Mouse (Mus musculus): Measurements from ENCODE around the gene Mat2b. TPM values are rescaled to one million over a fixed set of nuclear protein-coding genes. Genes with fewer than 3 reads are reported as not detected.
"Not testable (repeated sequence)": the region's sequence is repeated elsewhere in the genome, so short reads cannot be mapped to it uniquely, and the experiment has no call there.

Mat2b gene
- total RNA-seq (2021) = 80.6 and 102 TPM in 2 replicates
- long read RNA-seq, transcript Mat2b-201 (7 exons, 1,949 nt) = major isoform, 49 of 84 reads
- long read RNA-seq, transcript Mat2b-202 (7 exons, 2,053 nt) = minor isoform, 13 of 84 reads
- long read RNA-seq, partial matches to known transcripts = 18 of 84 reads
- long read RNA-seq, other reads (novel, unspliced or antisense) = 3 of 84 reads

GRCm38 (mm10) chr11:40695103-40695502 is at the start of gene Mat2b:
Mat2b (minus strand) TSS chr11:40695203.
- no peak for DNase-seq

DNA sequence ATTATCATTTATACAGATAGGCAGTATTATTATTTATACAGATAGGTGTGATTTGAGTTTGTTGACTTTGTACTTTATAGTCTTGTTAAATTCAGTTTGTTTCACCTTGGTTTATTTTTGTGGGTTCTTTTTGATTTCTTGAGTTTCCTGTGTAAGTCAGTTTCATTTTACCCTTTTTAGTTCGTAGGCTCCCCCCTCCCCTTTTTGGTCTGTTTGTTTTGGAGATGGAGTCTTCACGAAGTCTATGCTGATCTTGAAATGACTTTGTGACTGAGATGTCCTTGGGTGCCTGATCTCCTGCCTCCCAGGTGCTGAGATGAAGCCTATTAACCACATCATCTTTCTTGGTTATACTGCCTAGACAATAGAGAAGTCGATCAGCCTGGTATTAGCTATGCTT is 49.3 kb upstream of the Mat2b start:
- DNase-seq = no peak

DNA sequence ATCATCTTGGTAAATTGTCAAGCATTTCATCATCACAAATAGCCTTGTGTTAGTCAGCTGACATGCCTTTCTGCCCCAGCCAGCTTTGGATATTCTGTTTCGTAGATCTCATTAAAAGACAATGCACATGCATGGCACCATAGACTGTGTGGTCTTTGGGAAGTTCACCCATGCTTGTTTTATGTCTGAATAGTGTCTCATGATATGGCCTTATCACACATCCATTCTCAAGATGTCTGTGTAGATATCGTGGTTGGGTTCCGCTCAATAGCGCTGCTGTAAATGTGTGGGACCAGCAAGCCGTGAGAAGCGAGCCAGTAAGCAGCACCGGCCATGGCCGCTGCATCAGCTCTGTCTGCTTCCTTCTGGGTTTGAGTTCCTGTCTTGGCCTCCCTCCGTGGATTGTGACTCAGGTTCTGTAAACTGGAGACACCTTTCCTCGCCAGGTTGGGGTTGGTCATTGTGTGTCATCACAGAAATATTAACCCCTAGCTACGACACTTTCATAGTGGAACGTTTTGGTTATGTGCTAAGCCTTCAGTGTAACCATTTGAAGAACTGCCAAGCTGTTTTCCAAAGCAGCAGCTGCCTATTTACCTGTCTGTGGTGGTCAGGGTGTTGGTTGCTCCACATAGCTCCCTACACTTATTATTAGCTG is 46.7 kb upstream of the Mat2b start:
- no peak for DNase-seq

DNA sequence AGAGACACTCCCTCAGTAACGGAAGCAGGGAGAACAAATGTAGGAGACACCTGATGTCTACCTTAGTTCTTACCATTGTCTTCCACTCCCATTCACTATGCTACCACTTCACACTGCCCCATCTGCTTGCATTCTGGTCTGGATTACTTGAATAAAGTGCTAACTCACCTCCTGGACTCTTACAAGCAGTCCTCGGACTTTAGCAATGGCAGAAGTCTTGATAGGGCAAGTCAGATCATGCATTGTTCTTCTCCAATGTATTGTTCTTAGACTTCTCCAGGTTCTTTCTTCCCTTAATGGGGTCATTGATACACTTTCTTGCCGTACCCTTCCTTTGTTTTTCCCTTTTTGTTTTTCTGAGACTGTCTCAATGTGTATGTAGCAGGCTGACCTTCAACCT is 42.4 kb upstream of the Mat2b start:
- DNase-seq = no peak

- DNase-seq = no peak
These were observed 39.3 kb upstream of the Mat2b start for GRCm38 (mm10) chr11:40734251-40734752.

GRCm38 (mm10) chr11:40733339-40734174 is 38.6 kb upstream of the Mat2b start, which contains the start of the genes Hmmr and Nudcd2:
Hmmr (minus strand) TSS chr11:40733422.
Nudcd2 (plus strand) TSS chr11:40733667.
- peak; percentile 84 for DNase-seq

DNA sequence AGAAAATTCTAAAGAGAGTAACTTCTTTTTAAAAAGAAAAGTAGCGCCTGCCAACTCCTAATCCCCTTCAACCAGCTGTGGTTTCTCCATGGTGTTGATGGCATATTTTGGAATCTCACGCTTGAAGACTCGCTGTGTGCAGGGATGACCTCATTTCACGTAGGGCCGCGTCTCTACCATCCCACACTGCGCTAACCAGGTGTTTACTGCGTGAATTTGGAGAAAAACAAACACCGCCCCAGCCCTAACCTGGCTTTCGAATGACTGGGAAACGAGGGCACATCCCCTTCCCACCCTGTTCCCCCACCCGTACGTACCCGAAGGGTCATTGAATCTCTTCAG is 38.0 kb upstream of the Mat2b start:
- no peak for DNase-seq

- no peak for DNase-seq
These were observed 23.3 kb upstream of the Mat2b start for GRCm38 (mm10) chr11:40718324-40718723.

- no peak for DNase-seq
These were observed 20.5 kb upstream of the Mat2b start for GRCm38 (mm10) chr11:40715524-40715923.

- DNase-seq = peak; percentile 37
These were observed 18.9 kb upstream of the Mat2b start for GRCm38 (mm10) chr11:40713858-40714257.

- DNase-seq = not testable (repeated sequence)
These were observed 14.9 kb upstream of the Mat2b start for GRCm38 (mm10) chr11:40709899-40710298.

GRCm38 (mm10) chr11:40694311-40695087 is 504 bp downstream of the Mat2b start:
- peak; percentile 61 for DNase-seq

- DNase-seq = peak; percentile 70
These were observed 1.5 kb downstream of the Mat2b start for GRCm38 (mm10) chr11:40693366-40693951.

- DNase-seq = peak; percentile 96
These were observed 2.3 kb downstream of the Mat2b start for GRCm38 (mm10) chr11:40692511-40693365.

GRCm38 (mm10) chr11:40692101-40692509 is 2.9 kb downstream of the Mat2b start:
- no peak for DNase-seq

- DNase-seq = no peak
These were observed 4.4 kb downstream of the Mat2b start for GRCm38 (mm10) chr11:40690444-40691127.

- no peak for DNase-seq
These were observed 11.7 kb downstream of the Mat2b start for GRCm38 (mm10) chr11:40683295-40683694.

GRCm38 (mm10) chr11:40682456-40682855 is 12.5 kb downstream of the Mat2b start:
- DNase-seq = no peak

GRCm38 (mm10) chr11:40677169-40677568 is 17.8 kb downstream of the Mat2b start:
- DNase-seq = peak; percentile 17
